Mouse (Mus musculus) limb, embryonic 14.5 days (tissue): ENCODE data around the gene Abtb2. TPM values are rescaled to one million over a fixed set of nuclear protein-coding genes. Genes with fewer than 3 reads are reported as not detected.

Source experiments
- ATAC-seq: fragments of 200-750 bp; cut with Nextera tagmentation; 2 replicates; pipeline ENCODE4 v1.8.0; 2017; ENCODE audit warnings: low read depth, moderate number of reproducible peaks, moderate TSS enrichment; ENCODE audit not compliant: low FRiP score
- DNase-seq: peaks from one replicate; pipeline ENCODE4 v3.0.0-alpha.2; 2015; ENCODE audit warnings: low spot score
- H3K27ac ChIP-seq: fragments of 300-500 bp; sonication (generic); replicated peaks from 2 replicates; pipeline ENCODE4 v1.5.1; 2014; ENCODE audit warnings: low read depth, mild to moderate bottlenecking, low read length, moderate library complexity, mixed read lengths
- H3K27me3 ChIP-seq: fragments of 300-500 bp; sonication (generic); 2 replicates; pipeline ENCODE4 v1.6.1; 2014; ENCODE audit warnings: low read length, mixed read lengths; ENCODE audit not compliant: control insufficient read depth, insufficient read depth
- H3K36me3 ChIP-seq: fragments of 300-500 bp; sonication (generic); 2 replicates; pipeline ENCODE4 v1.6.1; 2014; ENCODE audit warnings: mild to moderate bottlenecking, low read length, moderate library complexity, mixed read lengths; ENCODE audit not compliant: control insufficient read depth, insufficient read depth
- H3K4me1 ChIP-seq: fragments of 300-500 bp; sonication (generic); 2 replicates; pipeline ENCODE4 v1.6.1; 2014; ENCODE audit warnings: antibody characterized with exemption, low read length, mixed read lengths; ENCODE audit not compliant: control insufficient read depth, insufficient read depth
- H3K4me2 ChIP-seq: fragments of 300-500 bp; sonication (generic); replicated peaks from 2 replicates; pipeline ENCODE4 v1.6.1; 2014; ENCODE audit warnings: low read depth, mild to moderate bottlenecking, low read length, moderate library complexity; ENCODE audit not compliant: severe bottlenecking
- H3K4me3 ChIP-seq: fragments of 300-500 bp; sonication (generic); replicated peaks from 2 replicates; pipeline ENCODE4 v1.5.1; 2014; ENCODE audit warnings: low read length
- H3K9ac ChIP-seq: fragments of 300-500 bp; sonication (generic); 2 replicates; pipeline ENCODE4 v1.6.1; 2014; ENCODE audit warnings: mild to moderate bottlenecking, low read depth, low read length, moderate library complexity; ENCODE audit not compliant: severe bottlenecking
- H3K9me3 ChIP-seq: fragments of 300-500 bp; sonication (generic); 2 replicates; pipeline ENCODE4 v1.6.1; 2016; ENCODE audit warnings: low read length; ENCODE audit not compliant: control insufficient read depth
- POLR2A ChIP-seq: fragments of 200-500 bp; IDR thresholded peaks from 2 replicates; pipeline ENCODE4 v1.8.0; 2012; ENCODE audit warnings: inconsistent platforms, mild to moderate bottlenecking, moderate library complexity, borderline replicate concordance; ENCODE audit not compliant: insufficient read depth, insufficient read length; ENCODE audit errors: extremely low read depth
- WGBS: fragments of 180-500 bp; shearing (Covaris S2); extraction: QIAGEN DNeasy Blood & Tissue Kit; methylation state at CpG from one replicate; pipeline ENCODE4 v1.1.7; 2014; 5-methylcytosine and 5-hydroxymethylcytosine counted together
- polyA plus RNA-seq, 2 experiments: library from polyadenylated mRNA; depleted of rRNA in 1 of 2; stranded (reverse) in 1 of 2; unstranded in 1 of 2; fragments of >200 nt; fragmentation: Nextera tagmentation in 1 of 2; extraction: Ambion mirVana in 1 of 2; gene quantifications; 2 replicates each; pipeline versions ENCODE4 v1.2.1 to v1.2.3; 2012 to 2014

Gene Abtb2
- polyA plus RNA-seq, 2 experiments: 15.6 to 22.7 TPM

DNA sequence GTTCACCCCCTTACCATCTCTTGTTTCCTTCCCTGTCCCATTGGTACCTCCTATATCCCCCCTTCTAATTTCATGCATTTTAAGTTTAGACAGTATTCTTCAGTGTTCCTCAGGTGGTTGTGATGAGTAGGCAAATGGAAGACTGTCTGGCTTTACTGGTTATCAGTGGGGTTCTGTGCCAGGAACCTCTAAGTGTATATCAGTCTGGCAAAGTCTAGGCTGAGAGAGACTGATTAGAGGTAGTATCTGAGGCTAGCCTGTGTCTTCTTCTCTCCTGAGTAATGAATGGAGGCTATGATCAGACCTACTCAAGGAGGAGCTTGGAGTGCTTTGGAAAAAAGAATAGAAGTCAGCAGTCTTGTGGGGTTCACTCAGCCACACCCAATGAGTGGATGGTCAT, 18.0 kb downstream of the Abtb2 start:
- Histone ChIP-seq H3K4me1 (peaks cover 67% of the 10 kb centered on the region), H3K27ac (no peak overlapping the region), H3K4me3 (no peak overlapping the region), H3K36me3 (no peaks in the 10 kb centered on the region), H3K4me2 (no peak overlapping the region), H3K9me3 (no peaks in the 10 kb centered on the region), H3K27me3 (no peaks in the 10 kb centered on the region), H3K9ac (no peak overlapping the region)
- ATAC-seq: no peak
- TF ChIP-seq POLR2A: no peak
- DNase-seq: no peak

DNA sequence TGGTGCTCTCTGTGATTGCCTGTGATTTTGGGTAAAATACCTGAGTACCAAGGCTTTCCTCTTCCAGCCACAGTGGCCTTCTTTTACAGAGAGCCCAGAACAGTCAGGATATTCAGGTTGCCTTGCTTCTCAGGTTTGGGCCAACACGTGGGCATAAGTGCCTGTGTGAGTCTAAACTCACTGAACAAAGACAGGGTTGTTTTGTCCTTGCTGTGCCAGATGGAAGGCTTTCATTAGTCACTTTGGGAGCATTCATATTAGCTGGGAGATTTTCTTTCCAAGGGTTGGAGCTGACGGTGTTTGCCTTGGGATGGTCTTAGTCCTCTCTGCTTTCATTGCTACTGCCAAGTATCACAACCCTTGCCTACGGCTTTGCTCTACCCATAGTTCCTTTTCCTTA, 20.3 kb downstream of the Abtb2 start:
- H3K4me1 ChIP-seq: peaks cover 66% of the 10 kb centered on the region

DNA sequence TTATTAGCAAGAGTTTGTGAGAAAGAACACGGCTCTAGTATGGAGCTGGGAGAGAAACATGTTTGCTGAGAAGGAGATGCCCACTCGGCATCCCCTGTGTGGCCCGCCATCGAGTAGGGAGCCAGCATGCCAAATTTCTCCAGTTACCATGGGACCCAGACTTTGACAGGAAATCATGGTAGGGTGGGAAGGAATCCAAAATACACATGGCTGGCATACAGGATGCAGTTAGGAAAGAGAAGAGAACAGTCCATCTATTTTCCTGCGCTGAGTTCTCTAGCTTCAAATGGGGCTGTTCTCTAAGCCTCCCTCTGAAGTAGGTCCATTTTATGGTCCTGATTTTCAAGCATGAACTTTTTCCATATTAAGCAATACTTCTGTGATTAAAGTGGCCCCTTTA, 22.7 kb downstream of the Abtb2 start:
- Histone ChIP-seq H3K4me2 (no peak overlapping the region; the same call in 1 of the 2 replicates), H3K27ac (peak overlapping the region; percentile 83), H3K4me1 (peaks cover 62% of the 10 kb centered on the region), H3K36me3 (no peaks in the 10 kb centered on the region), H3K9me3 (no peaks in the 10 kb centered on the region), H3K9ac (no peak overlapping the region), H3K4me3 (no peak overlapping the region; the same call in 1 of the 2 replicates), H3K27me3 (no peaks in the 10 kb centered on the region)
- TF ChIP-seq POLR2A: no peak
- 52% methylated on average over 5 of the region's 5 CpGs for WGBS
- ATAC-seq (peak; percentile 66), DNase-seq (peak; percentile 67)

More for the DNA sequence above, 20.3 kb downstream of the Abtb2 start:
- H3K9ac ChIP-seq: no peak overlapping the region
- 73% methylated on average over 3 of the region's 3 CpGs for WGBS
- 0 out of 2 replicates have a peak, but pooled peaks have one; percentile 7 for ATAC-seq
- H3K27me3 ChIP-seq: no peaks in the 10 kb centered on the region
- TF ChIP-seq POLR2A: no peak
- H3K9me3 ChIP-seq: no peaks in the 10 kb centered on the region
- H3K27ac ChIP-seq: peak overlapping the region; percentile 30; the same call in 1 of the 2 replicates
- no peak overlapping the region for H3K4me2 ChIP-seq
- no peaks in the 10 kb centered on the region for H3K36me3 ChIP-seq
- no peak overlapping the region for H3K4me3 ChIP-seq
- DNase-seq: no peak

DNA sequence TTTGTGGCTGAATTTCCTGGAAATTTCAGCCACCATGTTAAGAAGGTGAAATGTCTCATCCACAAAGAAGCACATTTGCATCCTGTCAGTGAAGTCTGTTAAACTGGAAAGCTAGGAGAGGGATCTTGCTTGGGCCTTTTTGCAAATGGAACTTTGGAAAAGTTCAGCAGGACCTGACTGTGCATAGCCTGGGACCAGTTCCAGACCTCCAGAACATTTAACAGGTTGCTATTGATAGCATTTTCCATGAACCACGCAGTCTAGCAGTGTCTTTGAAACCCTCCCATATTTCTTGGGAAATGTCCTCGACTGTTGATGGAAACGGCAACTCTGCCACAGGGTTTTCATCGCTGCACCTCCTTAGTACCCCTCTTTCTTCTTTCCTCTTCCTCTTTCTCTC, 23.3 kb downstream of the Abtb2 start:
- Histone ChIP-seq H3K27me3 (no peaks in the 10 kb centered on the region), H3K9me3 (no peaks in the 10 kb centered on the region), H3K36me3 (no peaks in the 10 kb centered on the region), H3K4me2 (no peak overlapping the region; the same call in 1 of the 2 replicates), H3K4me3 (no peak overlapping the region), H3K27ac (peak overlapping the region; percentile 78), H3K4me1 (peaks cover 62% of the 10 kb centered on the region), H3K9ac (no peak overlapping the region)
- 54% methylated on average over 4 of the region's 4 CpGs for WGBS
- peak; percentile 58 for DNase-seq
- TF ChIP-seq POLR2A: no peak
- no peak for ATAC-seq

DNA sequence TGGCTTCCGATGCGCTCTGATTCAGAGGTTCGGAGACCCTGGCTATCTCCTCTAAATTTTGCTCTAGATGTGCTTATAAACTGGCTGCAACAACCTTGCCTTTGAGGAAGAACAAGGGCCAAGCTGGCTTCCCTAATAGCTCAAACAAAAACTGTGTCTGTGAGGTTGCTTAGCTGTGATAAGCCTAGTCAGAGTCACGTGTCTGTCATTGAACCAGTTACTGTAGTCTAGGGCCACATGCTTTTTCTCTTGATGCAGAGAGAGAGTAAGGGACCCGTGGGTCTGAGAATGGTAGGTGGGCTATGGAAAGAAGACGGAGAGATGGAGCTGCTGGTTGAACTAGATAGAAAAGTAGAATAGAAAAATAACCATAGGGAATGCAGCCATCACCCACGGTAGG, 24.5 kb downstream of the Abtb2 start:
- 86% methylated on average over 7 of the region's 7 CpGs for WGBS
- H3K4me1 ChIP-seq: peaks cover 68% of the 10 kb centered on the region
- peak overlapping the region; percentile 78; the same call in 1 of the 2 replicates for H3K27ac ChIP-seq

More for the DNA sequence above, 24.5 kb downstream of the Abtb2 start:
- DNase-seq: no peak
- ATAC-seq: no peak
- Histone ChIP-seq H3K27me3 (no peaks in the 10 kb centered on the region), H3K36me3 (no peaks in the 10 kb centered on the region), H3K9me3 (no peaks in the 10 kb centered on the region), H3K9ac (no peak overlapping the region), H3K4me3 (no peak overlapping the region), H3K4me2 (no peak overlapping the region)
- no peak for TF ChIP-seq POLR2A
